Comparison of ENCODE assay signal across 15 mouse cellular contexts in the genomic region with DNA sequence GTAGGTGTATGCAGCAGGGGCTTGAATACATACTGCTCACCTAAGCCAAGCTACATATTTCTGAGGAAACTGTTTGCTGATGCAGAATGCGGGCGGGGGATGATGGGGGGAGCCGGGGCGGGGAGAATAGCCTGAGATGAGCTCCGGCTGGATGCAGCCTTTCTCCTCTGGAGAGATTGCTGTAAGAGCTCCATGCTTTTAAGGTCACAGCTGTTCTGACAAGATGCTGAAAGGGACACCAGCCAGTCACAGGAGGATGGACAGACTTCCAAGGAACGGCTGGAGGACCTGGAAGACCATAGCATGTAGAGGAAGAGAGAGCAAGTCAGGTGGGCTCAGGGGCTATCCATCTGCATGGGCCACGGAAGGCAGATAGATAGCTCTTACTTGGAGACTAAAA. TPM values are rescaled to one million over a fixed set of nuclear protein-coding genes. Genes with fewer than 3 reads are reported as not detected.
DNase-seq lines count a peak whose midpoint lies in the region; ATAC-seq and TF ChIP-seq lines count a peak whose summit lies in the region.
"Had no signal": no experiment of that assay in that cellular context is flagged by ENCODE, and none has a peak within 500 bp of the region (broad histone marks: within the 10 kb centered on the region; RNA-seq: fewer than 3 reads in every experiment).

No protein-coding gene starts in this region.

- H3K4me3 ChIP-seq in forebrain, embryonic 10.5 days = no peak overlapping the region
- H3K4me3 ChIP-seq in forebrain, postnatal 0 days (ENCODE audit: low read depth, low read length) = no peak overlapping the region
- H3K4me3 ChIP-seq in kidney, postnatal 0 days (replicated peaks; ENCODE audit: low read depth, low read length) = no peak overlapping the region
- H3K4me3 ChIP-seq in heart, embryonic 13.5 days = no peak overlapping the region
- H3K4me3 ChIP-seq: midbrain, embryonic 12.5 days; neural tube, embryonic 15.5 days had no signal

- no peaks in the 10 kb centered on the region for H3K27me3 ChIP-seq in forebrain, embryonic 10.5 days (ENCODE audit: poor library complexity, severe bottlenecking)
- H3K27me3 ChIP-seq in forebrain, postnatal 0 days (ENCODE audit: insufficient read depth, low read length) = no peaks in the 10 kb centered on the region
- no peaks in the 10 kb centered on the region for H3K27me3 ChIP-seq in kidney, postnatal 0 days (ENCODE audit: insufficient read depth, low read length)
- no peaks in the 10 kb centered on the region for H3K27me3 ChIP-seq in heart, embryonic 13.5 days (replicated peaks)
- H3K27me3 ChIP-seq: midbrain, embryonic 12.5 days; neural tube, embryonic 15.5 days had no signal

- DNase-seq in forebrain, embryonic 10.5 days (ENCODE audit: extremely low spot score, low spot score) = no peak
- no peak for DNase-seq in forebrain, postnatal 0 days
- peak; percentile 46 for DNase-seq in kidney, postnatal 0 days (ENCODE audit: low spot score)
- no peak for DNase-seq in kidney, postnatal 25 days
- DNase-seq in lung, postnatal 10 days = peak; percentile 50
- DNase-seq in spleen, adult 18-20 months = no peak
- DNase-seq in gastrocnemius, adult 18-20 months (ENCODE audit: low spot score) = no peak
- DNase-seq: adrenal gland, postnatal 36 days; gastrocnemius, postnatal 14 days; thymus, postnatal 14 days had no signal

- no peaks in the 10 kb centered on the region for H3K9me3 ChIP-seq in forebrain, embryonic 10.5 days
- H3K9me3 ChIP-seq in forebrain, postnatal 0 days (ENCODE audit: low read length) = no peaks in the 10 kb centered on the region
- H3K9me3 ChIP-seq in kidney, postnatal 0 days (replicated peaks; ENCODE audit: low read length) = no peaks in the 10 kb centered on the region
- H3K9me3 ChIP-seq in heart, embryonic 13.5 days = no peaks in the 10 kb centered on the region
- H3K9me3 ChIP-seq: midbrain, embryonic 12.5 days; neural tube, embryonic 15.5 days had no signal

- ATAC-seq in forebrain, postnatal 0 days = no peak
- no peak for ATAC-seq in kidney, postnatal 0 days (replicated peaks; ENCODE audit: low FRiP score, low read depth)
- no peak for ATAC-seq in heart, embryonic 13.5 days (ENCODE audit: extremely low read depth, insufficient number of reproducible peaks, low FRiP score, low TSS enrichment)
- ATAC-seq: inflammation-experienced regulatory T-cells, adult 6 months had no signal

- 86% methylated on average over 7 of the region's 7 CpGs for WGBS in forebrain, embryonic 10.5 days
- 90% methylated on average over 7 of the region's 7 CpGs for WGBS in forebrain, postnatal 0 days
- 48% methylated on average over 7 of the region's 7 CpGs for WGBS in kidney, postnatal 0 days
- WGBS in heart, embryonic 13.5 days = 68% methylated on average over 7 of the region's 7 CpGs

- H3K9ac ChIP-seq in forebrain, postnatal 0 days = no peak overlapping the region
- no peak overlapping the region for H3K9ac ChIP-seq in kidney, postnatal 0 days (ENCODE audit: low read depth, low read length)
- H3K9ac ChIP-seq in heart, embryonic 13.5 days = 0 out of 2 replicates have a peak overlapping the region, but pooled peaks have one; percentile 5
- H3K9ac ChIP-seq: midbrain, embryonic 12.5 days; neural tube, embryonic 15.5 days had no signal

- H3K27ac ChIP-seq in forebrain, embryonic 10.5 days = 0 out of 2 replicates have a peak overlapping the region, but pooled peaks have one; percentile 11
- H3K27ac ChIP-seq in forebrain, postnatal 0 days (ENCODE audit: low read depth, low read length) = no peak overlapping the region
- H3K27ac ChIP-seq in kidney, postnatal 0 days = peak overlapping the region; percentile 62
- peak overlapping the region; percentile 60 for H3K27ac ChIP-seq in heart, embryonic 13.5 days (replicated peaks)
- H3K27ac ChIP-seq: macrophage; midbrain, embryonic 12.5 days; neural tube, embryonic 15.5 days had no signal

- no peak overlapping the region for H3K4me2 ChIP-seq in forebrain, postnatal 0 days (ENCODE audit: low read depth)
- no peak overlapping the region for H3K4me2 ChIP-seq in kidney, postnatal 0 days (ENCODE audit: low read length)
- H3K4me2 ChIP-seq in heart, embryonic 13.5 days = no peak overlapping the region
- H3K4me2 ChIP-seq: midbrain, embryonic 12.5 days; neural tube, embryonic 15.5 days had no signal

- no peak for TF ChIP-seq CTCF in forebrain, postnatal 0 days (IDR thresholded peaks at IDR 0.05; ENCODE audit: low read depth)
- no peak for TF ChIP-seq CTCF in kidney, postnatal 0 days (IDR thresholded peaks at IDR 0.05; ENCODE audit: low read depth)

- H3K36me3 ChIP-seq in forebrain, embryonic 10.5 days (replicated peaks) = no peaks in the 10 kb centered on the region
- H3K36me3 ChIP-seq in forebrain, postnatal 0 days (ENCODE audit: insufficient read depth) = no peaks in the 10 kb centered on the region
- no peaks in the 10 kb centered on the region for H3K36me3 ChIP-seq in kidney, postnatal 0 days (ENCODE audit: insufficient read depth, low read length)
- no peaks in the 10 kb centered on the region for H3K36me3 ChIP-seq in heart, embryonic 13.5 days
- H3K36me3 ChIP-seq: midbrain, embryonic 12.5 days; neural tube, embryonic 15.5 days had no signal

- H3K4me1 ChIP-seq in forebrain, embryonic 10.5 days = peaks cover 15% of the 10 kb centered on the region
- no peaks in the 10 kb centered on the region for H3K4me1 ChIP-seq in forebrain, postnatal 0 days (ENCODE audit: insufficient read depth)
- peaks cover 13% of the 10 kb centered on the region for H3K4me1 ChIP-seq in kidney, postnatal 0 days (replicated peaks; ENCODE audit: insufficient read depth, low read length)
- peaks cover 34% of the 10 kb centered on the region for H3K4me1 ChIP-seq in heart, embryonic 13.5 days

RNA-seq across cellular contexts. Expression of gene Tgm2, which starts 51.9 kb away (rescaled TPM):
- polyA plus RNA-seq in forebrain, embryonic 10.5 days (2016; fragmentation: Nextera tagmentation; extraction: Ambion mirVana) = 6.3 and 7.2 TPM in 2 replicates
- 9.1 and 13.0 TPM in 2 replicates for total RNA-seq in forebrain, postnatal 0 days (2014; rRNA removed)
- 6.1 TPM in 2 replicates for polyA plus RNA-seq in forebrain, postnatal 0 days (2015; fragmentation: Nextera tagmentation; extraction: Ambion mirVana)
- 26.9 and 31.7 TPM in 2 replicates for polyA plus RNA-seq in kidney, postnatal 0 days (2015; fragmentation: Nextera tagmentation; extraction: Ambion mirVana)
- polyA plus RNA-seq in heart, embryonic 13.5 days (2015; fragmentation: Nextera tagmentation; extraction: Ambion mirVana) = 218 and 237 TPM in 2 replicates
- 10 to 100 TPM; 40.7 to 47.3 TPM for total RNA-seq in gastrocnemius, adult 18-20 months (2021)

Comparison
In these comparisons a context has a peak if more than half of its experiments do, and no peak if none do; other contexts are left out.
1. DNase-seq: peak in kidney, postnatal 0 days (single experiment) and lung, postnatal 10 days (single experiment); none in forebrain, embryonic 10.5 days (single experiment), forebrain, postnatal 0 days (single experiment), kidney, postnatal 25 days (0 of 2), spleen, adult 18-20 months (0 of 2) and gastrocnemius, adult 18-20 months (single experiment).